Comparison of ENCODE assay signal across 24 mouse cellular contexts in genomic region chr2:150793320-150793719, GRCm38 (mm10).
"Had no signal": no experiment of that assay in that cellular context is flagged by ENCODE, and none has a peak within 500 bp of the region (broad histone marks: within the 10 kb centered on the region; RNA-seq: fewer than 3 reads in every experiment).

No protein-coding gene starts in this region.

- H3K27me3 ChIP-seq: heart, embryonic 13.5 days; heart, embryonic 15.5 days; kidney, embryonic 15.5 days; limb, embryonic 13.5 days; liver, embryonic 13.5 days had no signal

- H3K9me3 ChIP-seq: heart, embryonic 13.5 days; heart, embryonic 15.5 days; kidney, embryonic 15.5 days; limb, embryonic 13.5 days; liver, embryonic 13.5 days had no signal

- H3K27ac ChIP-seq: heart, adult 2 months; heart, embryonic 13.5 days; heart, embryonic 15.5 days; hindbrain, embryonic 14.5 days; hindbrain, postnatal 0 days; kidney, embryonic 15.5 days; kidney, postnatal 0 days; left cerebral cortex, adult 2 months; limb, embryonic 13.5 days; liver, embryonic 13.5 days had no signal

- ATAC-seq: hindbrain, postnatal 0 days; intestine, embryonic 16.5 days had no signal

- H3K9ac ChIP-seq: heart, embryonic 13.5 days; heart, embryonic 15.5 days; hindbrain, embryonic 14.5 days; kidney, embryonic 15.5 days; limb, embryonic 13.5 days; liver, embryonic 13.5 days had no signal

- DNase-seq: gastrocnemius, postnatal 14 days; gastrocnemius, postnatal 36 days; heart, adult 11 months; heart, adult 2 months; heart, postnatal 14 days; heart, postnatal 36 days; kidney, adult 11 months; kidney, adult 2 months; kidney, adult 9 months; kidney, postnatal 14 days; kidney, postnatal 36 days; liver; liver, embryonic 13.5 days had no signal

- H3K4me2 ChIP-seq: heart, embryonic 11.5 days; heart, embryonic 13.5 days; heart, embryonic 15.5 days; hindbrain, embryonic 14.5 days; kidney, embryonic 15.5 days; limb, embryonic 13.5 days; liver, embryonic 11.5 days; liver, embryonic 13.5 days had no signal

- H3K4me3 ChIP-seq: heart, adult 2 months; heart, embryonic 13.5 days; heart, embryonic 15.5 days; kidney, embryonic 15.5 days; left cerebral cortex, adult 2 months; limb, embryonic 13.5 days; liver, embryonic 13.5 days had no signal
